Mouse (Mus musculus): Measurements from ENCODE around the gene Exosc2. TPM values are rescaled to one million over a fixed set of nuclear protein-coding genes. Genes with fewer than 3 reads are reported as not detected.

The Exosc2 gene
- polyA plus RNA-seq, 1 experiment from 2014 or later: 86.2 TPM

- H3K27me3 ChIP-seq (ENCODE audit: control insufficient read depth, insufficient read depth, low read length): no peaks in the 10 kb centered on the region
These were observed 54.4 kb downstream of the Exosc2 start for GRCm38 (mm10) chr2:31724730-31725490.

GRCm38 (mm10) chr2:31727576-31728277 lies 57.2 kb downstream of the Exosc2 start:
- Histone ChIP-seq H3K27me3 (ENCODE audit: control insufficient read depth, insufficient read depth, low read length) (no peaks in the 10 kb centered on the region), H3K9ac (ENCODE audit: low read length) (no peak overlapping the region), H3K4me2 (ENCODE audit: low read depth, severe bottlenecking) (no peak overlapping the region), H3K4me1 (ENCODE audit: control insufficient read depth, insufficient read depth, low read length) (0 out of 2 replicates have a peak, but pooled peaks cover 3% of the 10 kb centered on the region), H3K36me3 (ENCODE audit: control insufficient read depth, insufficient read depth, low read length) (no peaks in the 10 kb centered on the region), H3K27ac (replicated peaks; ENCODE audit: low read depth, low read length) (no peak overlapping the region), H3K4me3 (ENCODE audit: low read depth, low read length) (no peak overlapping the region), H3K9me3 (ENCODE audit: control insufficient read depth, low read length) (no peaks in the 10 kb centered on the region)
- ATAC-seq (ENCODE audit: insufficient number of reproducible peaks, low FRiP score, low TSS enrichment, low read depth) (no peak), DNase-seq (ENCODE audit: low spot score) (no peak)
- 87% methylated on average over 9 of the region's 9 CpGs for WGBS

More at GRCm38 (mm10) chr2:31724730-31725490, 54.4 kb downstream of the Exosc2 start:
- Histone ChIP-seq H3K4me3 (ENCODE audit: low read depth, low read length) (no peak overlapping the region), H3K4me1 (ENCODE audit: control insufficient read depth, insufficient read depth, low read length) (0 out of 2 replicates have a peak, but pooled peaks cover 3% of the 10 kb centered on the region), H3K9ac (ENCODE audit: low read length) (no peak overlapping the region), H3K27ac (replicated peaks; ENCODE audit: low read depth, low read length) (no peak overlapping the region), H3K36me3 (ENCODE audit: control insufficient read depth, insufficient read depth, low read length) (no peaks in the 10 kb centered on the region), H3K4me2 (ENCODE audit: low read depth, severe bottlenecking) (no peak overlapping the region), H3K9me3 (ENCODE audit: control insufficient read depth, low read length) (no peaks in the 10 kb centered on the region)
- ATAC-seq (ENCODE audit: insufficient number of reproducible peaks, low FRiP score, low TSS enrichment, low read depth) (no peak), DNase-seq (ENCODE audit: low spot score) (no peak)
- whole genome bisulfite sequencing: 93% methylated on average over 7 of the region's 7 CpGs

- Histone ChIP-seq H3K27me3 (ENCODE audit: control insufficient read depth, insufficient read depth, low read length) (no peaks in the 10 kb centered on the region), H3K4me3 (ENCODE audit: low read depth, low read length) (no peak overlapping the region), H3K36me3 (ENCODE audit: control insufficient read depth, insufficient read depth, low read length) (0 out of 2 replicates have a peak, but pooled peaks cover under 1% of the 10 kb centered on the region), H3K9me3 (ENCODE audit: control insufficient read depth, low read length) (no peaks in the 10 kb centered on the region), H3K4me1 (ENCODE audit: control insufficient read depth, insufficient read depth, low read length) (0 out of 2 replicates have a peak, but pooled peaks cover 3% of the 10 kb centered on the region), H3K4me2 (ENCODE audit: low read depth, severe bottlenecking) (no peak overlapping the region), H3K27ac (replicated peaks; ENCODE audit: low read depth, low read length) (no peak overlapping the region), H3K9ac (ENCODE audit: low read length) (no peak overlapping the region)
- DNase-seq (ENCODE audit: low spot score): no peak
- no peak for ATAC-seq (ENCODE audit: insufficient number of reproducible peaks, low FRiP score, low TSS enrichment, low read depth)
- 91% methylated on average over 5 of the region's 5 CpGs for WGBS
These were observed 60.1 kb downstream of the Exosc2 start for GRCm38 (mm10) chr2:31730640-31731039.

Other genes with a start within 250 kb of the Exosc2 start
- gene Ass1, start 200.5 kb upstream of the Exosc2 start, polyA plus RNA-seq (2014; fragmentation: Nextera tagmentation; extraction: Ambion mirVana): 5.5 and 5.8 TPM in 2 replicates
- 92.4 and 96.4 TPM in 2 replicates for gene Fubp3, start 98.1 kb upstream of the Exosc2 start, polyA plus RNA-seq (2014; fragmentation: Nextera tagmentation; extraction: Ambion mirVana)
- gene Prdm12, start 30.7 kb upstream of the Exosc2 start, polyA plus RNA-seq (2014; fragmentation: Nextera tagmentation; extraction: Ambion mirVana): 0.07 and 0.09 TPM in 2 replicates
- gene Abl1, start 17.7 kb downstream of the Exosc2 start, polyA plus RNA-seq (2014; fragmentation: Nextera tagmentation; extraction: Ambion mirVana): 57.7 and 60.7 TPM in 2 replicates
- gene Qrfp, start 139.9 kb downstream of the Exosc2 start, polyA plus RNA-seq (2014; fragmentation: Nextera tagmentation; extraction: Ambion mirVana): 0.09 and 0.31 TPM in 2 replicates
- gene Fibcd1, start 175.3 kb downstream of the Exosc2 start, polyA plus RNA-seq (2014; fragmentation: Nextera tagmentation; extraction: Ambion mirVana): 0.03 TPM in 1 of 2 replicates, not detected in the other
- gene Lamc3, start 216.6 kb downstream of the Exosc2 start, polyA plus RNA-seq (2014; fragmentation: Nextera tagmentation; extraction: Ambion mirVana): 0.13 and 0.17 TPM in 2 replicates